In genomic region chr7:80631405-80631804, GRCm38 (mm10) we compare ENCODE assay signal across 14 mouse cellular contexts. TPM values are rescaled to one million over a fixed set of nuclear protein-coding genes. Genes with fewer than 3 reads are reported as not detected.
DNase-seq lines count a peak whose midpoint lies in the region; ATAC-seq and TF ChIP-seq lines count a peak whose summit lies in the region.
"Had no signal": no experiment of that assay in that cellular context is flagged by ENCODE, and none has a peak within 500 bp of the region (broad histone marks: within the 10 kb centered on the region; RNA-seq: fewer than 3 reads in every experiment).

No protein-coding gene starts in this region.

- H3K9me3 ChIP-seq in heart, postnatal 0 days (replicated peaks; ENCODE audit: control insufficient read depth, low read length), result no peaks in the 10 kb centered on the region
- no peaks in the 10 kb centered on the region for H3K9me3 ChIP-seq in megakaryocyte, embryonic 14.5 days
- H3K9me3 ChIP-seq: forebrain, embryonic 13.5 days; heart, embryonic 12.5 days; hindbrain, embryonic 15.5 days had no signal

- H3K36me3 ChIP-seq in heart, postnatal 0 days (replicated peaks; ENCODE audit: control insufficient read depth, insufficient read depth, low read length), result no peaks in the 10 kb centered on the region
- H3K36me3 ChIP-seq in thymus, adult 2 months (ENCODE audit: control insufficient read depth, insufficient read depth, low read length), result no peaks in the 10 kb centered on the region
- peaks cover 14% of the 10 kb centered on the region for H3K36me3 ChIP-seq in megakaryocyte, embryonic 14.5 days (replicated peaks; ENCODE audit: low read length)
- H3K36me3 ChIP-seq: heart, embryonic 12.5 days had no signal

- ATAC-seq in heart, postnatal 0 days (ENCODE audit: insufficient read depth, low read depth), result no peak
- ATAC-seq: forebrain, embryonic 13.5 days had no signal

- H3K27me3 ChIP-seq in heart, postnatal 0 days (ENCODE audit: control insufficient read depth, insufficient read depth, low read length), result no peaks in the 10 kb centered on the region
- no peaks in the 10 kb centered on the region for H3K27me3 ChIP-seq in thymus, adult 2 months (ENCODE audit: control insufficient read depth, insufficient read depth, low read length)
- no peaks in the 10 kb centered on the region for H3K27me3 ChIP-seq in megakaryocyte, embryonic 14.5 days (replicated peaks)
- H3K27me3 ChIP-seq: forebrain, embryonic 13.5 days; heart, embryonic 12.5 days; hindbrain, embryonic 15.5 days had no signal

- TF ChIP-seq EP300 in heart, postnatal 0 days (IDR thresholded peaks at IDR 0.05; ENCODE audit: low read depth), result no peak

- H3K4me3 ChIP-seq in heart, postnatal 0 days (ENCODE audit: low read depth, low read length), result no peak overlapping the region
- no peak overlapping the region for H3K4me3 ChIP-seq in thymus, adult 2 months (ENCODE audit: control insufficient read depth, insufficient read depth, low read length)
- H3K4me3 ChIP-seq in megakaryocyte, embryonic 14.5 days (replicated peaks), result peak overlapping the region; percentile 33
- H3K4me3 ChIP-seq: forebrain, embryonic 13.5 days; heart, embryonic 12.5 days; hindbrain, embryonic 15.5 days had no signal

- no peak for DNase-seq in heart, postnatal 0 days (ENCODE audit: low spot score)
- no peak for DNase-seq in heart, adult 8-10 months (ENCODE audit: low spot score)
- DNase-seq in thymus, adult 2 months, result no peak
- no peak for DNase-seq in thymus, adult 18-20 months
- no peak for DNase-seq in cerebellum, adult 8-10 months
- DNase-seq in kidney, adult 18-20 months, result no peak
- DNase-seq: adrenal gland, postnatal 25 days; kidney, adult 11 months; lung, embryonic 14.5 days; right cerebral cortex, postnatal 4 days had no signal

- H3K9ac ChIP-seq in heart, postnatal 0 days (replicated peaks; ENCODE audit: low read depth, low read length), result no peak overlapping the region
- H3K9ac ChIP-seq: forebrain, embryonic 13.5 days; heart, embryonic 12.5 days; hindbrain, embryonic 15.5 days; lung, embryonic 14.5 days had no signal

- WGBS in heart, postnatal 0 days, result 93% methylated on average over 3 of the region's 3 CpGs
- 13% methylated on average over 3 of the region's 3 CpGs for WGBS in thymus, adult 2 months

- TF ChIP-seq CTCF in heart, postnatal 0 days (IDR thresholded peaks at IDR 0.05; ENCODE audit: low read depth), result no peak
- no peak for TF ChIP-seq CTCF in thymus, adult 2 months (IDR thresholded peaks at IDR 0.05; ENCODE audit: borderline replicate concordance, control insufficient read depth, extremely low read depth, insufficient read depth, low read length, poor library complexity)

- H3K27ac ChIP-seq in heart, postnatal 0 days (ENCODE audit: low read depth), result peak overlapping the region; percentile 1; the same call in 1 of the 2 replicates
- peak overlapping the region; percentile 4; the same call in 1 of the 2 replicates for H3K27ac ChIP-seq in thymus, adult 2 months (ENCODE audit: control insufficient read depth, insufficient read depth, low read length)
- H3K27ac ChIP-seq: forebrain, embryonic 13.5 days; hindbrain, embryonic 15.5 days had no signal

- H3K4me1 ChIP-seq in heart, postnatal 0 days (ENCODE audit: control insufficient read depth, insufficient read depth), result peaks cover 25% of the 10 kb centered on the region
- peaks cover 46% of the 10 kb centered on the region for H3K4me1 ChIP-seq in thymus, adult 2 months (replicated peaks; ENCODE audit: control insufficient read depth, insufficient read depth, low read length)
- peaks cover 93% of the 10 kb centered on the region for H3K4me1 ChIP-seq in megakaryocyte, embryonic 14.5 days

- H3K4me2 ChIP-seq in heart, postnatal 0 days (ENCODE audit: low read depth, low read length), result no peak overlapping the region
- H3K4me2 ChIP-seq: forebrain, embryonic 13.5 days; heart, embryonic 12.5 days; hindbrain, embryonic 15.5 days; lung, embryonic 14.5 days had no signal

- no peak for TF ChIP-seq POLR2A in thymus, adult 2 months (IDR thresholded peaks at IDR 0.05; ENCODE audit: control insufficient read depth, extremely low read depth, insufficient read depth, low read length, poor library complexity)

RNA-seq across cellular contexts. Expression of gene Crtc3, which starts 57.3 kb away (rescaled TPM):
- total RNA-seq in heart, postnatal 0 days (2014; rRNA removed; ENCODE audit: low replicate concordance), result 9.4 and 24.9 TPM in 2 replicates
- polyA plus RNA-seq in heart, postnatal 0 days (2015; fragmentation: Nextera tagmentation; extraction: Ambion mirVana), result 10.5 and 11.4 TPM in 2 replicates
- 10 to 100 TPM; 10.7 to 12.1 (median 11.7) TPM for total RNA-seq in heart, adult 8-10 months (2022)
- polyA plus RNA-seq in thymus, adult 2 months (2012; rRNA removed), result 40.3 and 43.6 TPM in 2 replicates
- polyA plus RNA-seq in megakaryocyte, embryonic 14.5 days (2012; ENCODE audit: insufficient read depth, low replicate concordance), result 9.4 and 13.7 TPM in 2 replicates
